Mouse (Mus musculus) forebrain, embryonic 13.5 days (tissue): ENCODE results near the gene Smoc2. TPM values are rescaled to one million over a fixed set of nuclear protein-coding genes. Genes with fewer than 3 reads are reported as not detected.

Source experiments
- ATAC-seq: fragments of 200-750 bp; cut with Nextera tagmentation; 2 replicates; pipeline ENCODE4 v1.8.0; 2017
- H3K27ac ChIP-seq: fragments of 300-500 bp; sonication (generic); 2 replicates; pipeline ENCODE4 v1.5.1; 2015; ENCODE audit warnings: inconsistent platforms, mild to moderate bottlenecking, moderate library complexity
- H3K27me3 ChIP-seq: fragments of 300-500 bp; sonication (generic); 2 replicates; pipeline ENCODE4 v1.6.1; 2015; ENCODE audit warnings: mild to moderate bottlenecking, inconsistent platforms
- H3K36me3 ChIP-seq: fragments of 300-500 bp; sonication (generic); 2 replicates; pipeline ENCODE4 v1.6.1; 2015; ENCODE audit warnings: mild to moderate bottlenecking, inconsistent platforms; ENCODE audit not compliant: poor library complexity, severe bottlenecking
- H3K4me1 ChIP-seq: fragments of 300-500 bp; sonication (generic); 2 replicates; pipeline ENCODE4 v1.6.1; 2015; ENCODE audit warnings: inconsistent platforms
- H3K4me2 ChIP-seq: fragments of 300-500 bp; sonication (generic); 2 replicates; pipeline ENCODE4 v1.6.1; 2015; ENCODE audit warnings: inconsistent platforms, mild to moderate bottlenecking, moderate library complexity
- H3K4me3 ChIP-seq: fragments of 300-500 bp; sonication (generic); 2 replicates; pipeline ENCODE4 v1.5.1; 2015; ENCODE audit warnings: mild to moderate bottlenecking, inconsistent platforms
- H3K9ac ChIP-seq: fragments of 300-500 bp; sonication (generic); 2 replicates; pipeline ENCODE4 v1.6.1; 2015; ENCODE audit warnings: mild to moderate bottlenecking, inconsistent platforms
- H3K9me3 ChIP-seq: fragments of 300-500 bp; sonication (generic); replicated peaks from 2 replicates; pipeline ENCODE4 v1.6.1; 2016; ENCODE audit warnings: inconsistent platforms
- WGBS: fragments of 180-500 bp; shearing (Covaris S2); methylation state at CpG from one replicate; pipeline ENCODE4 v1.1.7; 2015; 5-methylcytosine and 5-hydroxymethylcytosine counted together
- polyA plus RNA-seq: library from polyadenylated mRNA; unstranded; fragments of >200 nt; fragmentation: Nextera tagmentation; extraction: Ambion mirVana; gene quantifications from 2 replicates; pipeline ENCODE4 v1.2.1, GENCODE M21; 2015

Smoc2 gene
- polyA plus RNA-seq, 1 experiment from 2014 or later, result 0.66 TPM

DNA sequence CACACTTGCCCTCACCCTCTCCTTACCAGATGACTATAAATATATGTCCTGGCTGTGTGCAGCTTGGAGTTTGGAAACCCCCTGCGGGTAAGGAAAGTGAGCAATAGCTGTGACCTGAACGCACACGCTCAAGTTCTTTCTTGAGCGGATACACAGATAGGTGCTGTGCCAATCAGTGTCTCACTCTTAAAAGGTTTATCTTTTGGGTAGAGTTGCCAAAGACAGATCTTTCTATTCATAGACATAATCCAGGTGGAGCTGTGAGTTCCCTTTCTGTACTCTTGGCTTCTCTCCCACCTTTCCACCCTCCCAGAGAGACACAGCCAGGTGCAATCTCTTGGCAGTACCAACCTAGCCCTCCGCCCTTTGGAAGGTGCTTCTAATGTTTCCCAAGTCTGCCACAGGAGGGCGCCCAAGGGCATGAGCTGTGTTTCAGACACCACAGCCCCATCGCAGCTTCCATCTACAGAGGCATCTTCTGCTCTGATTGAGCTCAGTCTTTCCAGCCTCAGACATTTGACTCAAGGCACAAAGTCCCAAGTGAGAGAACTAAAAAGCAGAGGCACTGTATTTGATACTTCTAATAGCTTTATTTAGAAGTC lies 8.8 kb downstream of the Smoc2 start:
- Histone ChIP-seq H3K36me3 (no peaks in the 10 kb centered on the region), H3K4me2 (no peak overlapping the region), H3K9me3 (no peaks in the 10 kb centered on the region), H3K9ac (no peak overlapping the region), H3K4me3 (no peak overlapping the region), H3K27me3 (0 out of 2 replicates have a peak, but pooled peaks cover 7% of the 10 kb centered on the region), H3K4me1 (no peaks in the 10 kb centered on the region), H3K27ac (no peak overlapping the region)
- peak; percentile 71 for ATAC-seq
- 47% methylated on average over 7 of the region's 7 CpGs for WGBS

- Histone ChIP-seq H3K36me3 (no peaks in the 10 kb centered on the region), H3K9ac (no peak overlapping the region)
- WGBS, result 62% methylated on average over 5 of the region's 5 CpGs
Measured at GRCm38 (mm10) chr17:14293617-14294016, 14.3 kb downstream of the Smoc2 start.

DNA sequence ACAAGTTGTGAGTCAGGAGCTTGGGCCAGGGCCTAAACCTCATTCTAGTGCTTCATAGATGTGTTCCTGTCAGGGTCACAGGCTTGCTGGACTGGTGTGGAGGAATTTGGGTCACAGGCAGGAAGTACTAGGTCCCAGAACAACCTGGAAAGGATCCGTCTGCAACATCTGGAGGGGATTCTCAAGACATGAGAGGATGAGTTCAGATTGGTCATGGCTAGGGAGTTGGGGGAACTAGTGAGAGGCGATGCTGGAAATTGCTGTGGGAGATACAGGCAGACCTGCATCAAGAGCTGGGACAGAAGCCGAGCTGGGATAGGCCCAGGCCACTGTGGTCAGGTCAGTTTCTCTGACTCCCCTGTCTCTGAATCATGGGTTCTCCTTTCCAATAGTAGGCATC lies 15.8 kb downstream of the Smoc2 start:
- WGBS, result 93% methylated on average over 3 of the region's 3 CpGs
- Histone ChIP-seq H3K4me3 (no peak overlapping the region), H3K36me3 (no peaks in the 10 kb centered on the region), H3K9ac (no peak overlapping the region), H3K27me3 (no peaks in the 10 kb centered on the region), H3K4me1 (no peaks in the 10 kb centered on the region), H3K27ac (no peak overlapping the region), H3K9me3 (no peaks in the 10 kb centered on the region), H3K4me2 (no peak overlapping the region)
- no peak for ATAC-seq

More at GRCm38 (mm10) chr17:14293617-14294016, 14.3 kb downstream of the Smoc2 start:
- Histone ChIP-seq H3K27ac (no peak overlapping the region), H3K4me2 (no peak overlapping the region), H3K27me3 (no peaks in the 10 kb centered on the region), H3K9me3 (no peaks in the 10 kb centered on the region), H3K4me3 (no peak overlapping the region), H3K4me1 (no peaks in the 10 kb centered on the region)
- ATAC-seq, result no peak

- H3K9ac ChIP-seq, result no peak overlapping the region
- H3K36me3 ChIP-seq, result no peaks in the 10 kb centered on the region
- peaks cover 3% of the 10 kb centered on the region; the same call in 1 of the 2 replicates for H3K4me1 ChIP-seq
- no peak overlapping the region for H3K4me3 ChIP-seq
- ATAC-seq, result no peak
- no peaks in the 10 kb centered on the region for H3K9me3 ChIP-seq
- H3K27ac ChIP-seq, result no peak overlapping the region
- H3K4me2 ChIP-seq, result no peak overlapping the region
- WGBS, result 84% methylated on average over 5 of the region's 5 CpGs
- H3K27me3 ChIP-seq, result no peaks in the 10 kb centered on the region
Measured at GRCm38 (mm10) chr17:14300361-14300760, 21.1 kb downstream of the Smoc2 start.

DNA sequence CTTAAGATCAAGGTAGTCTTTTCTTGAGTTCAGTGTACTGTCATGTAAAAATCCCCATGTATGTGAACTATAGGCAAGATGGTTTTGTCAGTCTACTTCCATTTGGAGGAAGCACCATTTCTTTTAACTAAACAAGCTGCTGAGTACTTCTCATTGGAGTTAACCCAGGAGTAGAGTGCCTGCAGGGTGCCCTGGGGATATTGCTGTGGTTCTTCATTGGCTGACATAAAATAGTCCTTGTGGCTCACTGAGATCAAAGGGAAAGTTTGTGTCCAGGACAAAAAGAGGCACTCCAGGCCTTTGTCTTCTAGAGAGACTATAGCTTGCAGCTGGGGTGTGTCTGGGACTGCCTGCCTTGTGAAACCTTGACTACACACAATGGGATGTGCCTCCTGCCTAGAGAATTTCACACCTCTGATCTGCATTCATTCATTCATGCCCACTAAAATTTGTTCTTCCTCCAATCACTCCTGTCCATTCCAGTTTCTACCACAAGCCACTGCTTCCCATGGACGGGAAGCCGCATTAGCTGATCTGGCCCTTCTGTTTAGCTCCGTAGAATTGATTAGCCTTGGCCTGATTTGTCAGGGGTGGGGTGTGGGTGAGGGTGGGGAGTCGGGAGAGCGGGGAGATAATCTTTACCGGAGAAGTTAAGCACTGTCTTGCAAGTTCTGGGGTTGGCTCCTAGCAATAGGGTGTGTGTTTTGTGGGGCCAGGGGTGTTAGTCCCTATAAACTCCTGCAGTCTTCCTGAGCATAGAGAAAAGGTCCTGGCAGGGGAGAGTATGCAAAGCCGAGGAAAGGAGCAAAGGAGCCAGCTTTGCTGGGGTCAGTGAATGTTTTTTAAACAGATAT lies 22.4 kb downstream of the Smoc2 start:
- no peaks in the 10 kb centered on the region for H3K9me3 ChIP-seq
- no peak for ATAC-seq
- WGBS, result 21% methylated on average over 7 of the region's 7 CpGs
- H3K4me2 ChIP-seq, result no peak overlapping the region
- H3K27ac ChIP-seq, result no peak overlapping the region
- H3K4me3 ChIP-seq, result no peak overlapping the region
- no peaks in the 10 kb centered on the region for H3K36me3 ChIP-seq
- no peaks in the 10 kb centered on the region for H3K27me3 ChIP-seq
- H3K9ac ChIP-seq, result no peak overlapping the region
- peaks cover 3% of the 10 kb centered on the region; the same call in 1 of the 2 replicates for H3K4me1 ChIP-seq

DNA sequence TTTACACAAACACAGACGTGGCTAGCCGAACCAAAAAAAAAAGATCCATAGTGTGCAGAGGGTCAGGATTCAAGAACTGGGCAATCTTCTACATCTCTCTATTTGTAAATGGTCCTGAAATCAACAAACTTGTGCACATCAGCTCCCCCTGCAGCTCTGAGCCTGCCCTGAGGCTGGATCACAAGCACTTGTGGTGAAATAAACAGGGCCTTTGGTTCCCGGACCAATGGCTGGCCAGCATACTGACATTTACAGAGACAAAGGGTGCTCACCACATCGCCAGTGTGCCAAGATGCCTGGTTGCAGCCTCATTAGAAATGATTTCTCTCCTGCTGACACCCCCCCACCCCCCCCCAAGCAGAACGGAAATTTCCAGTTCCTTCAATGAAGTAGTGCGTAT lies 23.1 kb downstream of the Smoc2 start:
- Histone ChIP-seq H3K27ac (no peak overlapping the region), H3K4me2 (no peak overlapping the region), H3K9me3 (no peaks in the 10 kb centered on the region), H3K4me3 (no peak overlapping the region), H3K9ac (no peak overlapping the region), H3K36me3 (no peaks in the 10 kb centered on the region), H3K4me1 (peaks cover 3% of the 10 kb centered on the region; the same call in 1 of the 2 replicates), H3K27me3 (no peaks in the 10 kb centered on the region)
- no peak for ATAC-seq
- WGBS, result 36% methylated on average over 6 of the region's 6 CpGs

- H3K36me3 ChIP-seq, result no peaks in the 10 kb centered on the region
- 97% methylated on average over 6 of the region's 6 CpGs for WGBS
- no peak overlapping the region for H3K9ac ChIP-seq
- H3K4me1 ChIP-seq, result peaks cover 3% of the 10 kb centered on the region; the same call in 1 of the 2 replicates
- no peak for ATAC-seq
- H3K27me3 ChIP-seq, result no peaks in the 10 kb centered on the region
- no peaks in the 10 kb centered on the region for H3K9me3 ChIP-seq
- H3K4me3 ChIP-seq, result no peak overlapping the region
- H3K27ac ChIP-seq, result no peak overlapping the region
- H3K4me2 ChIP-seq, result no peak overlapping the region
Measured at GRCm38 (mm10) chr17:14303722-14304121, 24.4 kb downstream of the Smoc2 start.

GRCm38 (mm10) chr17:14309884-14310283 lies 30.6 kb downstream of the Smoc2 start:
- Histone ChIP-seq H3K4me2 (no peak overlapping the region), H3K4me3 (no peak overlapping the region), H3K27ac (no peak overlapping the region), H3K9me3 (no peaks in the 10 kb centered on the region), H3K4me1 (no peaks in the 10 kb centered on the region), H3K27me3 (no peaks in the 10 kb centered on the region), H3K9ac (no peak overlapping the region), H3K36me3 (no peaks in the 10 kb centered on the region)
- no peak for ATAC-seq
- 96% methylated on average over 3 of the region's 3 CpGs for WGBS

DNA sequence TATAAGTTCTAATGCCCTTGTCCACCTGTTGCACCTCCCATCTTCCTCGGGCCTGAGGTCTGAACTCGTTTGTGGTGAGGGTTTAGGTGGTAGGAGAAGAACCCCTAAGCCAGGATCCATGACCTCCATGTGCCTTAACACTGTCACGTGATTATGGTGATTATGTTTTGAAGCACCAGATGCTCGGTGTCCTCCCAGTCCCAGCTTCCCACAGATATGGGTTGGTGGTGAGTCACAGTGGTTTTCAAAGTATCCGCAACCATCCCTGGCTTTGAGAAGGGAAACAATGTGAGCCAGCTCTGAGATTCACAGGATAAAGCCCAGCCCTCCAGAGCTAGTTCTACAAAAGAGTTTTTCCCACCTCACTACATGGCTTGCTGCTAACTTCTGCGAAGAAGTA lies 33.1 kb downstream of the Smoc2 start:
- H3K9me3 ChIP-seq, result no peaks in the 10 kb centered on the region
- no peak overlapping the region for H3K4me3 ChIP-seq
- no peak for ATAC-seq
- no peak overlapping the region for H3K27ac ChIP-seq
- no peaks in the 10 kb centered on the region for H3K27me3 ChIP-seq
- no peaks in the 10 kb centered on the region for H3K4me1 ChIP-seq
- H3K4me2 ChIP-seq, result no peak overlapping the region
- no peaks in the 10 kb centered on the region for H3K36me3 ChIP-seq
- 77% methylated on average over 6 of the region's 6 CpGs for WGBS
- no peak overlapping the region for H3K9ac ChIP-seq

GRCm38 (mm10) chr17:14314308-14314707 lies 35.0 kb downstream of the Smoc2 start:
- no peak overlapping the region for H3K27ac ChIP-seq
- H3K9ac ChIP-seq, result no peak overlapping the region
- no peak for ATAC-seq
- H3K4me2 ChIP-seq, result no peak overlapping the region
- WGBS, result 94% methylated on average over 1 of the region's 1 CpGs
- H3K4me3 ChIP-seq, result no peak overlapping the region
- no peaks in the 10 kb centered on the region for H3K9me3 ChIP-seq
- no peaks in the 10 kb centered on the region for H3K27me3 ChIP-seq
- no peaks in the 10 kb centered on the region for H3K4me1 ChIP-seq
- no peaks in the 10 kb centered on the region for H3K36me3 ChIP-seq

- H3K4me3 ChIP-seq, result no peak overlapping the region
- WGBS, result 85% methylated on average over 7 of the region's 7 CpGs
- no peak overlapping the region for H3K27ac ChIP-seq
- ATAC-seq, result no peak
- H3K27me3 ChIP-seq, result no peaks in the 10 kb centered on the region
- no peak overlapping the region for H3K4me2 ChIP-seq
- H3K4me1 ChIP-seq, result no peaks in the 10 kb centered on the region
- H3K9me3 ChIP-seq, result no peaks in the 10 kb centered on the region
- no peak overlapping the region for H3K9ac ChIP-seq
- H3K36me3 ChIP-seq, result no peaks in the 10 kb centered on the region
Measured at GRCm38 (mm10) chr17:14316536-14316935, 37.2 kb downstream of the Smoc2 start.

- no peak overlapping the region for H3K9ac ChIP-seq
- H3K4me2 ChIP-seq, result no peak overlapping the region
- no peak overlapping the region for H3K4me3 ChIP-seq
- no peaks in the 10 kb centered on the region for H3K9me3 ChIP-seq
- H3K36me3 ChIP-seq, result no peaks in the 10 kb centered on the region
- WGBS, result 89% methylated on average over 4 of the region's 4 CpGs
- no peaks in the 10 kb centered on the region for H3K4me1 ChIP-seq
- no peak for ATAC-seq
- H3K27ac ChIP-seq, result no peak overlapping the region
- H3K27me3 ChIP-seq, result no peaks in the 10 kb centered on the region
Measured at GRCm38 (mm10) chr17:14317439-14317838, 38.1 kb downstream of the Smoc2 start.
